Mouse (Mus musculus) stomach, postnatal 0 days (tissue): ENCODE data around the gene Garnl3.

Source experiments
- CTCF ChIP-seq: IDR thresholded peaks from 2 replicates; pipeline ENCODE4 v1.5.1; 2016; ENCODE audit warnings: antibody characterized with exemption, low read depth, mild to moderate bottlenecking, moderate library complexity
- EP300 ChIP-seq: optimal IDR thresholded peaks from 2 replicates; pipeline ENCODE3; 2016; ENCODE audit warnings: antibody characterized with exemption

- TF ChIP-seq CTCF (no peak), EP300 (no peak)
Observed at GRCm38 (mm10) chr2:32982700-32983099, 148.8 kb downstream of the Garnl3 start.
